Mouse (Mus musculus) CH12.LX (cell line): ENCODE measurements at regions not wholly inside any gene's neighbourhood (a gene's known extent, or its start where the extent isn't known, plus 50 kb on each side); places are given as distances from the start of the nearest gene placed in this dataset.

ENCODE experiments used
- DNase-seq: peaks from one replicate; pipeline ENCODE4 v3.0.0-alpha.2; 2013; ENCODE audit errors: extremely low read depth
- H3K27ac ChIP-seq: 2 replicates; pipeline ENCODE4 v1.5.1; 2012; ENCODE audit warnings: low read depth, mild to moderate bottlenecking, control low read depth, moderate library complexity; ENCODE audit not compliant: insufficient read depth
- H3K27me3 ChIP-seq: replicated peaks from 2 replicates; pipeline ENCODE3; 2012; ENCODE audit warnings: inconsistent platforms
- H3K36me3 ChIP-seq, 2 experiments: replicated peaks in 1 of 2; 2 replicates each; pipeline versions ENCODE3 to v1.6.1; 2012; ENCODE audit warnings: inconsistent platforms in 1 of 2, low read length in 1 of 2, mild to moderate bottlenecking in 1 of 2, mixed read lengths in 1 of 2, moderate library complexity in 1 of 2; ENCODE audit not compliant: control insufficient read depth in 1 of 2, insufficient read depth in 1 of 2
- H3K4me1 ChIP-seq, 2 experiments: 2 replicates each; pipeline ENCODE4 v1.6.1; 2012; ENCODE audit warnings: inconsistent platforms in 1 of 2, moderate library complexity in 1 of 2; ENCODE audit not compliant: insufficient read depth in 2 of 2, control insufficient read depth in 1 of 2
- H3K4me2 ChIP-seq: 2 replicates; pipeline ENCODE4 v1.6.1; 2012; ENCODE audit warnings: low read depth, mild to moderate bottlenecking, control low read depth; ENCODE audit not compliant: poor library complexity, insufficient read depth, severe bottlenecking
- H3K4me3 ChIP-seq, 3 experiments: fragments of 150-350 bp in 1 of 3; sonication (generic) in 1 of 3; replicated peaks in 1 of 3; 2 replicates each; pipeline versions ENCODE3 to v1.5.1; 2011 to 2012; ENCODE audit warnings: low read depth in 2 of 3, low read length in 2 of 3, mild to moderate bottlenecking in 2 of 3, moderate library complexity in 2 of 3, control low read depth in 1 of 3, improper control_type of control experiment in 1 of 3, inconsistent platforms in 1 of 3, mixed read lengths in 1 of 3; ENCODE audit not compliant: poor library complexity in 1 of 3
- H3K79me2 ChIP-seq: replicated peaks from 2 replicates; pipeline ENCODE4 v1.6.1; 2012; ENCODE audit warnings: mild to moderate bottlenecking, moderate library complexity; ENCODE audit not compliant: control insufficient read depth, poor library complexity, insufficient read depth, severe bottlenecking; ENCODE audit errors: extremely low read depth
- H3K9ac ChIP-seq: 2 replicates; pipeline ENCODE4 v1.6.1; 2012; ENCODE audit warnings: low read depth, mild to moderate bottlenecking, control low read depth, moderate library complexity; ENCODE audit not compliant: insufficient read depth
- H3K9me3 ChIP-seq: replicated peaks from 2 replicates; pipeline ENCODE3; 2012; ENCODE audit warnings: low read length, inconsistent platforms, mixed read lengths
- BHLHE40 ChIP-seq: IDR thresholded peaks from 2 replicates; pipeline ENCODE4 v1.6.1; 2011; ENCODE audit warnings: mild to moderate bottlenecking, low read depth, low read length, improper control_type of control experiment
- CHD1 ChIP-seq: IDR thresholded peaks from 2 replicates; pipeline ENCODE4 v1.6.1; 2012; ENCODE audit warnings: low read depth, low read length, improper control_type of control experiment, inconsistent platforms
- CHD2 ChIP-seq: IDR thresholded peaks from 2 replicates; pipeline ENCODE4 v1.6.1; 2011; ENCODE audit warnings: low read length, improper control_type of control experiment
- E2F4 ChIP-seq: IDR thresholded peaks from 2 replicates; pipeline ENCODE4 v1.6.1; 2011; ENCODE audit warnings: low read depth, low read length, improper control_type of control experiment; ENCODE audit not compliant: insufficient replicate concordance
- ETS1 ChIP-seq: conservative IDR thresholded peaks from 2 replicates; pipeline ENCODE4 v1.6.1; 2012; ENCODE audit warnings: low read depth, mild to moderate bottlenecking, inconsistent platforms, low read length, improper control_type of control experiment, moderate library complexity
- HCFC1 ChIP-seq: IDR thresholded peaks from 2 replicates; pipeline ENCODE4 v1.6.1; 2012; ENCODE audit warnings: low read depth, mild to moderate bottlenecking, inconsistent platforms, low read length, improper control_type of control experiment
- IRF4 ChIP-seq: IDR thresholded peaks from 2 replicates; pipeline ENCODE4 v1.6.1; 2014; ENCODE audit warnings: low read depth, mild to moderate bottlenecking, inconsistent platforms, low read length, improper control_type of control experiment
- JUN ChIP-seq: IDR thresholded peaks from 2 replicates; pipeline ENCODE4 v1.6.1; 2011; ENCODE audit warnings: low read depth, mild to moderate bottlenecking, low read length, improper control_type of control experiment, moderate library complexity; ENCODE audit not compliant: insufficient read depth
- MEF2A ChIP-seq: IDR thresholded peaks from 2 replicates; pipeline ENCODE4 v1.6.1; 2014; ENCODE audit warnings: low read depth, mild to moderate bottlenecking, inconsistent platforms, low read length, improper control_type of control experiment, borderline replicate concordance
- MXI1 ChIP-seq: IDR thresholded peaks from 2 replicates; pipeline ENCODE4 v1.6.1; 2011; ENCODE audit warnings: mild to moderate bottlenecking, low read depth, low read length, improper control_type of control experiment
- MYC ChIP-seq: IDR thresholded peaks from 2 replicates; pipeline ENCODE4 v1.6.1; 2011; ENCODE audit warnings: low read depth, mild to moderate bottlenecking, improper control_type of control experiment, low read length
- PAX5 ChIP-seq: IDR thresholded peaks from 2 replicates; pipeline ENCODE4 v1.6.1; 2012; ENCODE audit warnings: low read length, inconsistent platforms, mixed read lengths
- POLR2A ChIP-seq: IDR thresholded peaks from 2 replicates; pipeline ENCODE4 v1.6.1; 2011; ENCODE audit warnings: low read depth, mild to moderate bottlenecking, improper control_type of control experiment, low read length
- POLR2AphosphoS2 ChIP-seq: IDR thresholded peaks from 2 replicates; pipeline ENCODE4 v1.6.1; 2011; ENCODE audit warnings: low read depth, low read length, improper control_type of control experiment
- RCOR1 ChIP-seq: conservative IDR thresholded peaks from 2 replicates; pipeline ENCODE4 v1.6.1; 2012; ENCODE audit warnings: low read depth, mild to moderate bottlenecking, inconsistent platforms, low read length, improper control_type of control experiment
- TBP ChIP-seq: conservative IDR thresholded peaks from 2 replicates; pipeline ENCODE4 v1.6.1; 2011; ENCODE audit warnings: low read depth, low read length, improper control_type of control experiment
- TCF12 ChIP-seq: IDR thresholded peaks from 2 replicates; pipeline ENCODE4 v1.6.1; 2014; ENCODE audit warnings: low read depth, mild to moderate bottlenecking, inconsistent platforms, low read length, improper control_type of control experiment
- dilution Hi-C: fragments of 300-500 bp; cut with MboI; formaldehyde crosslinking; loops from 2 replicates; pipeline ENCODE4 v1.14.3; 2020; ENCODE audit warnings: low sequenced_read_pairs; ENCODE audit not compliant: extremely low pct_unique_long_range_greater_than_20kb, extremely low pct_ligation_motif_present
- in situ Hi-C: fragments of 300-500 bp; cut with MboI; formaldehyde crosslinking; loops from 3 replicates; pipeline ENCODE4 v1.14.3; 2019; ENCODE audit warnings: low sequenced_read_pairs, low pct_ligation_motif_present, low pct_unique_long_range_greater_than_20kb, mixed read lengths

DNA sequence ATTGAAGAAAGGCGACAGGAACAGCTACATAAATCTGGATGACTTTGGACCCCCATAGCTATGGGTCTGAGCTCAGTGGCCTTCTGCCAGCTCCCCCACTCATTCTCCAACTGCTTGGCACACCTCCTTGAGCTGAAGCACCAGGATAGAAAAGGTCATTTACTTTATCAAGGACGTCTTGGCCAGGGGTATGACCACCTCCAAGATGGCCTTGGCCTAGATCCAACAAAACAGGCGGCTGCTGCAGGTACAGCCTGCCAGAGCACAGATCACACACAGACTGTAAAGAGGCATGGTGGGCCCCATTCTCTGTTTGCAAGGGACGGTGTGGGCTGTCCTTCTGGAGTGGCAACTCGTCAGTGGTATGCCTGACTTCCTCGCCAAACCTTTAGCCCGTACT is 264.2 kb downstream of the Abcc12 start:
- no peaks in the 10 kb centered on the region for H3K27me3 ChIP-seq
- no peaks in the 10 kb centered on the region for H3K9me3 ChIP-seq
- in situ Hi-C loops: no loop called here
- dilution Hi-C loops: no loop called here
- H3K79me2 ChIP-seq: no peaks in the 10 kb centered on the region
- no peak overlapping the region for H3K4me3 ChIP-seq
- no peak overlapping the region for H3K9ac ChIP-seq
- no peak for DNase-seq
- no peak overlapping the region for H3K4me2 ChIP-seq
- TF ChIP-seq JUN: no peak
- no peak for TF ChIP-seq CHD1
- no peak for TF ChIP-seq RCOR1
- no peak for TF ChIP-seq MXI1
- TF ChIP-seq TBP: no peak
- TF ChIP-seq POLR2A: no peak
- no peak for TF ChIP-seq POLR2AphosphoS2
- H3K27ac ChIP-seq: no peak overlapping the region
- no peaks in the 10 kb centered on the region for H3K36me3 ChIP-seq
- H3K4me1 ChIP-seq: no peaks in the 10 kb centered on the region

DNA sequence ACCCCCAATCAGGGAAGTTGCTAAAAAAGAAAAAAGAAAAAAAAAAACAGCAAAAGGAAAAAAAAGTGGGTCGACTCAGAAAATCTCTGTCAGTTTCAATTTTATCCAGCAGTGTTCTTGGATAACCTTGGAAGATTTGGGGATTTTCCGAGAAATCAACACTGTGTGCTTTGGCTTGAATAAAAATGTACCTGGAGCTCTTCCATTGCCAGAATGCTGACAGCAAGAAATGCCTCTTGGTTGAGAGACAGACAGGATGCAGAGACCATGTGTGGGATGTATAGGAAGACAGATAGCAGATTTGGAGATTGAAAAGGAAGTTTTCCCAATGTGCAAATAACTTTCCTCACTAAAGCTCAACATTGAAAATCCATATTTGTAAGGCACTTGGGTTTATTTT is 271.0 kb downstream of the Abcc12 start:
- Histone ChIP-seq H3K4me3 (no peak overlapping the region), H3K36me3 (no peaks in the 10 kb centered on the region), H3K9ac (no peak overlapping the region), H3K79me2 (no peaks in the 10 kb centered on the region), H3K27ac (no peak overlapping the region), H3K9me3 (no peaks in the 10 kb centered on the region), H3K4me2 (no peak overlapping the region), H3K27me3 (no peaks in the 10 kb centered on the region), H3K4me1 (no peaks in the 10 kb centered on the region)
- in situ Hi-C loops: no loop called here
- DNase-seq: no peak
- TF ChIP-seq MEF2A (no peak), E2F4 (no peak), HCFC1 (no peak), PAX5 (no peak), MXI1 (no peak), POLR2AphosphoS2 (no peak), TCF12 (no peak), BHLHE40 (no peak), CHD2 (no peak), MYC (no peak), JUN (no peak), IRF4 (no peak), ETS1 (no peak)
- dilution Hi-C loops: no loop called here
